Mouse (Mus musculus): ENCODE measurements at regions not wholly inside any gene's neighbourhood (a gene's known extent, or its start where the extent isn't known, plus 50 kb on each side); places are given as distances from the start of the nearest gene placed in this dataset.

GRCm38 (mm10) chr12:80017376-80017929 lies 95.4 kb downstream of the Zfp36l1 start:
- TF ChIP-seq HCFC1 (IDR thresholded peaks at IDR 0.05; ENCODE audit: borderline replicate concordance, insufficient read depth, low read length), result no peak
- TF ChIP-seq MAFK (IDR thresholded peaks at IDR 0.05; ENCODE audit: insufficient read depth, low read depth, low read length), result no peak
- no peak for TF ChIP-seq CHD2 (IDR thresholded peaks at IDR 0.05; ENCODE audit: low read depth, low read length)

Data from ES-E14 (cell line).